Mouse (Mus musculus) CD4-positive helper T cell, adult 2 months (primary cell): ENCODE measurements around the gene Ethe1.
A peak's percentile ranks its signal among the peaks of the same experiment; 100 is the strongest.

Experiments used
- DNase-seq: peaks from one replicate; pipeline ENCODE4 v3.0.0-alpha.2; 2012; ENCODE audit warnings: low read depth, missing footprints, low spot score

Ethe1 gene

DNA sequence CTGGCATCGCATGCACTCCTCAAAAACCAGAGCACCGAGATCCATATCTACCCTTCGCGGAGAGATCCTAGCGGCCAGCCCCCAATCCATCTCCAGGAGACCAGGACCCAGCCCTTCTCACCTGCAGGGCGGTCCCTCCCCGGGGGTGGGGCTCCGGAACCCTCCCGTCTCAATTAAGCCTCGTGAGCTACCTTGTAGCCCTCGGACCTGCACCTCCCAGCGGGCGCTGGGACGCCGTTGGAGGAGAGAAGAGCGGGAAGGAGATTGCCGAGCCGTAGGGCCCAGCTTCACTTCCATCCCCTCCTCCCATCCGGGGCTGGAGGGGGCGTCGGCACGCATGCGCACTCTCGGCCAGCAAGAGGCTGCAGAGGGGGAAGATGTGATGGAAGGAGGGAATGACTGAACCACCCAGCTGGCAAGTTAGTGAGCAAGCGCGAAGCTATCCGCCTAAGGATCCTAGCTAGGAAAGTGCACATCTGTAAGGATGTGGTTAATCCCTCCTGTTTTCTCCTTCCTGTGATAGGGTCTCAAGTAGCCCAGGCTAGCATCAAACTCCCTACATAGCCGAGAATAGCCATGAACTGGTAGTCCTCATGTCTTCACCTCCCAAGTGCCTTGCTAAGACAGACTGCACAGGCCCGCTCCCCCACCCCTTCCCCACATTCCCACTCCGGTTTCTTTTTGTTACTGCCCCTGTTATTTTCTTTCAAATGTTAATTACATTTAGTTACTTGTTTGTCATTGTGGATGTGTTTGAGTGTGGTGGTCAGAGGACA lies at the start of gene Ethe1, which contains the start of gene Zfp575:
TSS of gene Ethe1 (plus strand) at position 214 of the 776 bp plus-strand sequence.
TSS of gene Zfp575 (minus strand) at position 312 of the 776 bp plus-strand sequence.
- peak; percentile 22 for DNase-seq

DNA sequence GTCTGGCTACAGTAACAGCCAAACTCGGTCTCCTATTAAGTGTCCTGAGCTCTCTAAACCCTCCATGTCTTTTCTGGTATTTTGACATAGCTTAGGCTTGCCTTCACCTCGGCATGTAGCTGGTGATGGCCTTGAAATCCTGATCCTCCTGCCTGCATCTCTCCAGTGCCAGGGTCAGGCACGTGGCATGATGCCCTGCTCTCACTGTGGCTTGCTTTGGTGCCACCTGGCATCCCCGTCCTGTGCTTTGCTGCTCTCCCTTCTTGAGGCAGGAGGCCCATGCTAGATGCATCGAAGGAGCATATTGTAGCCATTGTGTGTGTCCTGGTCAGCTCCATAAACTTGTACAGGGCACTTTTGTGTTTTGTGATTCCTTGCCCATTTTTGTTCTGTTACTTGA lies 49.8 kb upstream of the Ethe1 start:
- no peak for DNase-seq

DNA sequence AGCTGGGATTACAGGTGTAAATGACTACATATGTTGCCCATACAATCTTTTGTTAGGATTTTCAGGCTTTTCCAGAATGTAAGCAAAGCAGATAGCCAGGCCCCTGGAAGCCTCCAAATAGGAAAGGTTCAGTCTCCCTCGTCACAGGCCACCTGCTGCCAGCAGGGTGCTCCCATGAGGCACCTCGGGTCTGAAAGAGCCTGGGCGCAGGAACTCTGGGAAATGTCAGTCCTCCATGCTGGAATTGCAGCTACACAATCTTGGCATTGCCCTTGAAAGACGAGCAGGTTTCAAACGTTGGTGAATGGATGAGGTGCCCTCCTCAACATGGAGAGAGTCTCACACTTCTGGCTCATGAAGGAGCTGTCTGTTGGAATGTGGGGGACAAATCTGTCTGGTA lies 49.2 kb upstream of the Ethe1 start:
- no peak for DNase-seq

DNA sequence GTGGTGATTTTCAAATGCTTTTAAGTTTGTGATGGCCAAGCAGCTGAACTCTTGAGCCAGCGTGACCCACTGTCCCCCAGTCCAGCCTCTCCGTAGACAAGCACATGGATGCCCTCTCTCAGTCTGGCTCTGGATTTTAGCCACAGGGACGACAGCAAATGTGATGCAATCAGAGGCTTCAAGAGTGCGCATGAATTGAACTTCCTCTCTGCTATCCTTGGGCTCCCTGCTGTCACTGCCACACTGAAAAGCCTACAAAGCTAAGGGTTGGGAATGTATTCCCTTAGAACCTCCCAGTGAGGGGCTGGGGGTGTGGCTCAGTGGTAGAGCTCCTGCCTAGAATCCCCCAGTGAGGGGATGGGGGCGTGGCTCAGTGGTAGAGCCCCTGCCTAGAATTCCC lies 48.6 kb upstream of the Ethe1 start:
- DNase-seq, result no peak

DNA sequence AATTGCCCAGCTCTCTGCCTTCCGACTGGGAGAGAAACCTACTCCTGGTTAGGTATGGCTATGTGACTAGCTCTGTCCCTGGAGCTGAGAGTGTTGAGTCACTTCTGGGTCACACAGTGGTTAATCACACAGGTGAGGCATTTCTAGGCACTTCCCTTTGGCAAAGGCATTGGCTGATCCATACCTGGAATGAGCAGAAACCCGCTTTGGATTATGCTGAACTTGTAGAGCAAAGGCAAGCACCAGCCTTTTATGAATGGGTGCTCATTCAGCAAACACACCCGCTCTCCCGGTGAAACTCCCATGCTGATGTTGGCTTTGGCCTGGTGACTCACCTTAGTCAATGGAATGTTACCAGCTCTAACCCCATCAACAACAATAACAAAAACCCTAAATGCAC lies 47.7 kb upstream of the Ethe1 start:
- no peak for DNase-seq

DNA sequence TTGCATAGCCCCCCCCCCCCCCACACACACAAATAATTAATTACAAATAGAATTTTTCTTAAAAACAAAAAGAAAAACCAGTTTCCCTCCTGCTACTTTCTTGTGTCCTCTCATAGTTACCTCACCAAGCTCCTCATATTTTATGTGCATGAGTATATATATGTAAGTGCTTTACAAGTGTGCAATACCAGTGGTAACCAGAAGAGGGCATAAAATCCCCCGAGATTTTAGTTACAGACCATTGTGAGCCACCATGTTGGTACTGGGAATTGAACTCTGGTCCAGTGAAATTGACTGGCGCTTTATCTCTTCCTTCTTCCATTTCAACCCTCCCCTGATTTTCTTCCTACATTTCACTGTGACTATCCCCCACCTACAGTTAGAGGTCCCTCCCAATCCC lies 42.8 kb upstream of the Ethe1 start:
- DNase-seq, result peak; percentile 29

DNA sequence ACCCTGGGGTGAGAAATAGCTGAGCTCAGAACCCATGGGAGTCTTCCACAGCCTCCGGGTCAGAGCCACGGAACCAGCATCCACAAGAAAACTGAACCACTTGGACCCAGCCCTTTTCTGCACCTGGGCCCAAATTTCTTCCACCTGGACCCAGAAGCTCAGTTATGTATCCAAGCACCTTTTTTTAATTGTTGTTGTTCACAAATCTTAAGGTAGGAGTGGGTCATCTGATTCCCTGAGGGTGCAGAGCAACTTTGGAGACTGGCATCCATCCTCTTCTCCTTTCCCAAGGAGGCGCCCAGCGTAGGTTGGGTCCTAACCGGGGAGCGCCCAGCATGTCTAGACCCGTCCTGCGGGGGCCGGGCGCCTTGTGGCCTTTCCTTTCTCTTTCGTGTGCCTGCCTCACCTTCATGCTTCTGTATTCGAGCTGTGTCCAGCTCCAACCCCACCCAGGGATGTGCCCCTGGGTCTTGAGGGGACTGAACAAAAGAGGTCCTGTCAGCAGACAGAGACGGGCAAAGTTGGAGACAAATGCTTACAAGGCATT lies 41.2 kb upstream of the Ethe1 start, which contains the start of the genes Pinlyp and Xrcc1:
TSS of gene Pinlyp (minus strand) at position 51 of the 547 bp plus-strand sequence.
TSS of gene Xrcc1 (plus strand) at position 222 of the 547 bp plus-strand sequence.
- DNase-seq, result peak; percentile 22

DNA sequence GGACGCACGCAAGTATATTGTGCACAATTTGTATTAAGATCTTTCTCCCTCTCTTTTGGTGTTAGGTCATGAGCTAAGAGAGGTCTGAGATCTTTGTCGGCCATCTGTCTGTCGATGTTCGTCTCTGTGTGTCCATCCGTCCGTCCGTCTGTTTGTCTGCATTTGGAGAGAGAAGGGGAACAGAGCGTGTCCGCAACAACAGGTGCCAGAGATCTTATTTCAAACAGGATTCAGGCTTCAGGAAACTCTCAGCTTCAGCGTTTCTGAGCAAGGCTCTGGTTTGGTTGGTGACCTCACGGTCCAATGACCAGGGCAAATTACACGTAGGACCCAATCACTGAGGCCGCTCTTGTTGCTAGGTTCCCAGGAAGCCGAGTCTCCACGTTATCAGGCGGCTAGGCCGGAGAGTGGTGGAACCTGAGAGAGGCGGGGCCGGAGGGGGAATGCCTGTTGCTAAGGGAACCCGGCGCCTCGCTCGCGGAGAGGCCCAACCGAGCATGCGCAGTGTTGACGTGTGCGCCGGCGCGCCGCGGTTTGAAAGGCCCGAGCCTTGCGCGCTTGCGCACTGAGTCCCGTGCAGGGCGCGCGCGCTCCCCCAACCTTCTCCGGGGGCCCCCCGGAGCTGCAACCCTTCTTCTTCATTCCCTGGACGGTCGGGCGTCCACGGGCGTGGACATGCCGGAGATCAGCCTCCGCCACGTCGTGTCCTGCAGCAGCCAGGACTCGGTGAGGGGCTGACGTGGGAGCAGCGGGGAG lies 40.5 kb upstream of the Ethe1 start:
- DNase-seq, result peak; percentile 97

GRCm38 (mm10) chr7:24547534-24548036 lies 39.8 kb upstream of the Ethe1 start:
- DNase-seq, result no peak

DNA sequence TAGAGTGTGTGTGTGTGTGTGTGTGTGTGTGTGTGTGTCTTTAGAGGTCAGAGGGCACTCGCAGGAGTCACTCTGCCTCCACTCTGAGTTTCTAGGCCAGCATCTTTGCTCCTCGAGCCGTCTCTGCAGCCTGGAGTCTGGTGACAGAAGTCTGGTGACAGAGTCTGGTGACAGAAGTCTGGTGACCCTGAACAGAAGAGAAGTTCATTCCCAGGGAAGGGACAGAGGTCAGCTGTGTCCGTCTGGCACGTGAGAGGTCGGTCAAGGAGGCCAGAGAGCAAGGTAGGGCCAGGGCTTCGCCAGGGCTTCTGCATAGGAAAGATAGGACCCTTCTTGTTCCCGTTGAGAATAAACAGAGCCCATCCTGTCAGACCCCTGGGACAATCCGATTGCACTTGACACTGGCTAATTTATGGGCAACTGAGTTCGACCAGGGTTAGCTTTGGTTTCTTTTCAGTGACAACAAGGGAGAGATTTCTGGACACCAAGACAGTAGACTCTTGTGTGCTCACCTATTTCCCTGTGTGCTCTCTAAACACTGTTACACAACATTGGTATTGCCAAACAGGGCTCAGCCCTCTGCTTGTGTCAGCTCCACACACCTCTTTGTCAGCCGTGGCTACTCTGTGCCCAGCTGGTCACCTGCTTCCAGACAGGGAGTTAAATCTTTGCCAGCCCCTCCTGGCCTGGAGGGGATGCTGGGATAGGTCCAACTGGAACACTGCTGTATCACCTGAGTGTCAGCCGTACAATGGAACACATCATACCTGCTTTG lies 35.2 kb upstream of the Ethe1 start:
- no peak for DNase-seq

GRCm38 (mm10) chr7:24555786-24556185 lies 31.6 kb upstream of the Ethe1 start:
- DNase-seq, result no peak

DNA sequence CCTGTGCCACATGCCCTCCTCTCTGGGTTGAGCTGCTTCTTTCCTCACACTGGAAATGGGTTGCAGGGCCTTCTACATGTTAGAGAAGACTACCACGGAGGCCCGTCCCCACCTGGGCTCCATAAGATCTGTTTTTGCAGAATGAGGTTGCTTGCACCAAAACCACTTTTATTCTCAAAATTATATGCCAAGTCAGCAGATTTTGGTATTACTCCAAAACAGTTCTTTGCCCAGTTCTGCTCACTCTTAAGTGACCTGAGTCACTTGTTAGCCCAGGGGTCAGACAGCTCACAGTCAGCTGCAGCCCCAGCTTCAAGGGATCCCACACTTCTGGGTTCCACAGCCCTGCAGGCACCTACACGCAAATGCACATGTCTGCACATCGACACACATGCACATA lies 25.9 kb upstream of the Ethe1 start:
- DNase-seq, result no peak

- no peak for DNase-seq
Observed at GRCm38 (mm10) chr7:24563191-24563836, 24.0 kb upstream of the Ethe1 start.

DNA sequence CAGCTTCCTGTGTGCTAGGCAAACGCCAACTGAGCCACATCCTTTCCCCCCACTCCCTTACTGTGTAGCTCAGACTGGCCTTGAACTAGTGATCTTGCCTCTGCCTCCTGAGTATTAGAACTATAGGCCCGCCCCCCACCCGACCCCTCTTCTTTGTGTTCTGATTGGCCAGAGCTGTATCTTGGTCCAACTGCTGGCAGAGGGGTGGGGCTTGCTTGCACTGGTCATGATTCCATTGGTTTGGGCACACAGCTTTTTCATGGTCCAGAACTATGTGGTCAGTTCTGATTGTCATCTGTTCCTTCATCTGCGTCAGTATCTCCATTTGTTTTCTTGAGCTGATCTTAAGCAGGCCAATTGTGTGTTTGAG lies 23.5 kb upstream of the Ethe1 start:
- DNase-seq, result no peak

DNA sequence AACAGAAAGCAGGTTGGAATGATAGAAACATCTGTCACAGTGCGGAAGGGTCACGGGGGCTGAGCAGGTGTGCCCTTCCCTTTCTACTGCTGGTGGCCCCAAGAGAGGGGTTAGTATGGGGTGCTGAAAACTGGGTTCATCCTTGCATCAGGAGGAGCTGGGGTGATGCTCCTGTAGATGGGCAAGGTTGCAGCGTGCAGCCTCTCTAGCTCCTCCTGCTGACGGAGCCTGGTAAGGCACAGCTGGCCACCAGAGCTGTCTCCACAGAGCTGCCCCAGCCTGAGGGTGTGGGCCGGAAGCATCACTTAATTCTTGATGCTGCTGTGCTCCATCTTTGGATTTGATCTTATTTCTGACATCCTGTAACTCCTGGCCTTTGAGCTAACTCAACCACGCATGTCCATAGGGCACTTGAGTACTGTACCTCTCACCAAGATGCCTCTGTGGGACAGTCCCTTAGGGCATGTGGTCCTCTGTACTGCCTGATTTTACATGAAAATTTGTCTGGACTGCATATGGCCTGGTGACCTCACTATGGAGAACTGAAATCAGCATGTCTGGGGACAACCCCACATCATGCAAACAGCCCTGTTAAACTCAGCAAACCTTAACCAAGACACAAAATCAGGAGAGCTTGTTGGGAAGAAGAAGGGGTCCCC lies 22.6 kb upstream of the Ethe1 start:
- DNase-seq, result peak; percentile 75

GRCm38 (mm10) chr7:24565627-24566026 lies 21.7 kb upstream of the Ethe1 start:
- no peak for DNase-seq

DNA sequence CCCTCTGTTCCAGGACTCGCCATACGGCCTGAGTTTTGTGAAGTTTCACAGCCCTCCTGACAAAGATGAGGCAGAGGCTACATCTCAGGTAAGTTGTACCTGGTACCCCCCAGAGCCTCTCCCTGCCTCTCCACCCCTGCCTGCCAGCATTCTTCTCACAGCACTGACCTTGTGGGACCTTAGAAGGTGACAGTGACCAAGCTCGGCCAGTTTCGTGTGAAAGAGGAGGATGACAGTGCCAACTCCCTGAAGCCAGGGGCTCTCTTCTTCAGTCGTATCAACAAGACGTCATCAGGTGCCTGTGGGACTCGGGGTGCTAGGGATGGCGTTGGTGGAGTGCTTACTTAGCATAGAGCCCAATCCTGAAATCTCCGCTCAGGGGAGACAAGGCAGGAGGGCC lies 21.1 kb upstream of the Ethe1 start:
- no peak for DNase-seq

DNA sequence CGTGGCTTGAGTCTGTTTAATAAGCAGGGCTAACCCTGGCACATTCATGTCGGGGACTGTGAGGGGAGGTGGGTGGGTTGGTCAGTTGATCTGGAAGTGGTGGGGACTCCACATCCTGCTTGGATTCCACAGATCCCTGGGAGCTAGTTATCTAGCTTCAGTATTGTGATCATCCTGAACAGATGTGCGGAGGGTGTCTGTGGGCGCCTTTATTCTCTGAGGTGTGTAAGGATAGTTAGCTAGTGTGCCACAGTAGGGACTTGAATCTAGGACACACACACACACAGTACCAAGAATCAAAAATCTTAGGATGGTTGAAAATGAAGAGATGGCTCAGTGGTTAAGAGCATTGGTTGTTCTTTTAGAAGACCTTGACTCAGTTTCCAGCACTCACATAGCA lies 18.8 kb upstream of the Ethe1 start:
- no peak for DNase-seq

DNA sequence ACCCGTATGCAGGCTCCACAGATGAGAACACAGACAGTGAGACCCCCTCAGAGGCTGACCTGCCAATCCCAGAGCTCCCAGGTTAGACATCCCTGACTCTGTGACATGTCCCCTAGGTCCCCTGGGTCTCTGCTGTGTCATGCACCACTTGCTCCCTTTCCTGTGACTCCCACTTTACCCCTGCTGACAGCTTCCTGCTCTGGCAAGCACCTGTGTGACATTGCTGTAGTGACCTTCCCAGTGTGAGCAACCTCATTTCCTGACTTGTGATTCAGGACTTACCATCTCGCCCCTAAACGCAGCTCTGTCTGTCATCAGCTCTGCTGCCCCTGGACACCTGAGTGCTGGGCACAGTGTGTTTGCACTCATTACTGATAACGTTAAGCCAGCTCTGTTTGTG lies 16.3 kb upstream of the Ethe1 start:
- no peak for DNase-seq

DNA sequence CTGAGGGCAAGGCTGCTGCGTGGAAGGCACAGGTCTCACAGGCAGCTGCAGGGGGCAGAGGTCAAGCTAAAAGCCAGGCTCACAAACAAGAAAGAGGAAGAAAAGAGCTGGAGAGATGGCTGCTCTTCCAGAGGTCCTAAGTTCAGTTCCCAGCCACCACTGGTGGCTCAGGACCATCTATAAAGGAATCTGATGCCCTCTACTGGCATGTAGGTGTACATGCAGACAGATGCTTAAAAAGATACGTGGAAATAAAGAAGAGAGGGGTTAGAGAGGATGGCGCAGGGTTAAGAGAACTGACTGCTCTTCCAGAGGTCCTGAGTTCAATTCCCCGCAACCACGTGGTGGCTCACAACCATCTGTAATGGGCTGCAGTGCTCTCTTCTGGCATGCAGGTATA lies 14.9 kb upstream of the Ethe1 start:
- peak; percentile 9 for DNase-seq
